Mouse (Mus musculus) liver, postnatal 0 days (tissue): ENCODE data around the gene Zfhx2. TPM values are rescaled to one million over a fixed set of nuclear protein-coding genes. Genes with fewer than 3 reads are reported as not detected.

Experiments used
- ATAC-seq: fragments of 200-750 bp; cut with Nextera tagmentation; 2 replicates; pipeline ENCODE4 v1.8.0; 2017; ENCODE audit warnings: mild to moderate bottlenecking, moderate library complexity
- DNase-seq: peaks from one replicate; pipeline ENCODE4 v3.0.0-alpha.2; 2016
- H3K27ac ChIP-seq: fragments of 300-500 bp; sonication (generic); 2 replicates; pipeline ENCODE4 v1.5.1; 2014; ENCODE audit warnings: antibody characterized with exemption, moderate library complexity, mild to moderate bottlenecking, low read depth
- H3K27me3 ChIP-seq: fragments of 300-500 bp; sonication (generic); 2 replicates; pipeline ENCODE4 v1.6.1; 2014; ENCODE audit warnings: low read length, control low read depth, mixed read lengths; ENCODE audit not compliant: insufficient read depth
- H3K36me3 ChIP-seq: fragments of 300-500 bp; sonication (generic); replicated peaks from 2 replicates; pipeline ENCODE4 v1.6.1; 2014; ENCODE audit warnings: mild to moderate bottlenecking, control low read depth, low read length, moderate library complexity, mixed read lengths; ENCODE audit not compliant: insufficient read depth
- H3K4me1 ChIP-seq: fragments of 300-500 bp; sonication (generic); 2 replicates; pipeline ENCODE4 v1.6.1; 2014; ENCODE audit warnings: antibody characterized with exemption, mild to moderate bottlenecking, control low read depth; ENCODE audit not compliant: insufficient read depth
- H3K4me2 ChIP-seq: fragments of 300-500 bp; sonication (generic); 2 replicates; pipeline ENCODE4 v1.6.1; 2014; ENCODE audit warnings: low read depth, mild to moderate bottlenecking, low read length, moderate library complexity, mixed read lengths
- H3K4me3 ChIP-seq: fragments of 300-500 bp; sonication (generic); 2 replicates; pipeline ENCODE4 v1.5.1; 2014; ENCODE audit warnings: low read depth, low read length
- H3K9ac ChIP-seq: fragments of 300-500 bp; sonication (generic); replicated peaks from 2 replicates; pipeline ENCODE4 v1.6.1; 2014; ENCODE audit warnings: mild to moderate bottlenecking, moderate library complexity
- H3K9me3 ChIP-seq: fragments of 300-500 bp; sonication (generic); 2 replicates; pipeline ENCODE4 v1.6.1; 2016; ENCODE audit warnings: mild to moderate bottlenecking, control low read depth, low read length, mixed read lengths
- CTCF ChIP-seq: sonication (generic); IDR thresholded peaks from 2 replicates; pipeline ENCODE4 v1.5.1; 2016; ENCODE audit warnings: antibody characterized with exemption, low read depth
- EP300 ChIP-seq: IDR thresholded peaks from 2 replicates; pipeline ENCODE4 v1.6.1; 2016; ENCODE audit warnings: antibody characterized with exemption, low read depth, mild to moderate bottlenecking
- WGBS: fragments of 180-500 bp; shearing (Covaris S2); extraction: QIAGEN DNeasy Blood & Tissue Kit; methylation state at CpG from one replicate; pipeline ENCODE4 v1.1.7; 2014; ENCODE audit not compliant: insufficient replicate concordance; 5-methylcytosine and 5-hydroxymethylcytosine counted together
- polyA plus RNA-seq: library from polyadenylated mRNA; unstranded; fragments of >200 nt; fragmentation: Nextera tagmentation; extraction: Ambion mirVana; gene quantifications from 2 replicates; pipeline ENCODE4 v1.2.1, GENCODE M21; 2015

Zfhx2 gene
- polyA plus RNA-seq = 0.78 and 1.0 TPM in 2 replicates

- WGBS = under 1% methylated on average over 34 of the region's 34 CpGs
- peak; percentile 90 for ATAC-seq
These were observed at the start of gene Zfhx2 for GRCm38 (mm10) chr14:55092011-55092577. Gene Zfhx2, minus strand, starts transcription at chr14:55092324.

GRCm38 (mm10) chr14:55139313-55139712, 47.2 kb upstream of the Zfhx2 start:
- TF ChIP-seq CTCF (no peak), EP300 (no peak)
- Histone ChIP-seq H3K9me3 (no peaks in the 10 kb centered on the region), H3K36me3 (no peaks in the 10 kb centered on the region), H3K4me2 (no peak overlapping the region), H3K9ac (no peak overlapping the region), H3K27ac (no peak overlapping the region), H3K4me3 (no peak overlapping the region), H3K27me3 (no peaks in the 10 kb centered on the region), H3K4me1 (no peaks in the 10 kb centered on the region)
- DNase-seq = no peak
- WGBS = 45% methylated on average over 7 of the region's 7 CpGs
- ATAC-seq = no peak

More at GRCm38 (mm10) chr14:55092011-55092577, at the start of gene Zfhx2:
- no peaks in the 10 kb centered on the region for H3K36me3 ChIP-seq
- peak within 1 kb of the TSS; percentile 70 for H3K4me3 ChIP-seq
- H3K27me3 ChIP-seq = no peaks in the 10 kb centered on the region
- peaks cover 26% of the 10 kb centered on the region for H3K4me1 ChIP-seq
- TF ChIP-seq EP300 (peak; percentile 55; the same call in 1 of the 2 replicates), CTCF (peak; percentile 26; the same call in 1 of the 2 replicates)
- DNase-seq = peak; percentile 94
- peak within 1 kb of the TSS; percentile 9; the same call in 1 of the 2 replicates for H3K27ac ChIP-seq
- peak within 1 kb of the TSS; percentile 47 for H3K9ac ChIP-seq
- H3K9me3 ChIP-seq = no peaks in the 10 kb centered on the region
- H3K4me2 ChIP-seq = peak within 1 kb of the TSS; percentile 95

GRCm38 (mm10) chr14:55135676-55136075, 43.6 kb upstream of the Zfhx2 start:
- Histone ChIP-seq H3K9me3 (no peaks in the 10 kb centered on the region), H3K4me3 (no peak overlapping the region), H3K9ac (no peak overlapping the region), H3K27me3 (no peaks in the 10 kb centered on the region), H3K36me3 (no peaks in the 10 kb centered on the region), H3K4me2 (no peak overlapping the region), H3K4me1 (no peaks in the 10 kb centered on the region), H3K27ac (no peak overlapping the region)
- ATAC-seq (no peak), DNase-seq (no peak)
- TF ChIP-seq EP300 = no peak
- TF ChIP-seq CTCF = no peak
- WGBS = 76% methylated on average over 8 of the region's 8 CpGs

- no peak for DNase-seq
- Histone ChIP-seq H3K27me3 (0 out of 2 replicates have a peak, but pooled peaks cover 7% of the 10 kb centered on the region), H3K4me1 (no peaks in the 10 kb centered on the region), H3K27ac (no peak overlapping the region), H3K9ac (no peak overlapping the region), H3K9me3 (no peaks in the 10 kb centered on the region), H3K36me3 (no peaks in the 10 kb centered on the region), H3K4me3 (no peak overlapping the region), H3K4me2 (no peak overlapping the region)
- WGBS = 79% methylated on average over 7 of the region's 7 CpGs
- ATAC-seq = no peak
- TF ChIP-seq CTCF (no peak), EP300 (no peak)
These were observed 34.4 kb upstream of the Zfhx2 start for GRCm38 (mm10) chr14:55126521-55126920.

- Histone ChIP-seq H3K9me3 (no peaks in the 10 kb centered on the region), H3K9ac (no peak overlapping the region), H3K4me3 (no peak overlapping the region), H3K36me3 (no peaks in the 10 kb centered on the region), H3K27me3 (0 out of 2 replicates have a peak, but pooled peaks cover 7% of the 10 kb centered on the region), H3K4me2 (no peak overlapping the region), H3K4me1 (no peaks in the 10 kb centered on the region), H3K27ac (no peak overlapping the region)
- TF ChIP-seq CTCF (no peak), EP300 (no peak)
- WGBS = 66% methylated on average over 5 of the region's 5 CpGs
- no peak for DNase-seq
- ATAC-seq = no peak
These were observed 33.6 kb upstream of the Zfhx2 start for GRCm38 (mm10) chr14:55125711-55126110.

- DNase-seq (no peak), ATAC-seq (no peak)
- H3K36me3 ChIP-seq = no peaks in the 10 kb centered on the region
- 0 out of 2 replicates have a peak overlapping the region, but pooled peaks have one; percentile 14 for H3K4me2 ChIP-seq
- 38% methylated on average over 8 of the region's 8 CpGs for WGBS
- H3K4me1 ChIP-seq = no peaks in the 10 kb centered on the region
- TF ChIP-seq EP300 (0 out of 2 replicates have a peak, but pooled peaks have one; percentile 21), CTCF (no peak)
- H3K9ac ChIP-seq = no peak overlapping the region
- no peaks in the 10 kb centered on the region for H3K9me3 ChIP-seq
- H3K4me3 ChIP-seq = no peak overlapping the region
- peaks cover 12% of the 10 kb centered on the region; the same call in 1 of the 2 replicates for H3K27me3 ChIP-seq
- no peak overlapping the region for H3K27ac ChIP-seq
These were observed 30.2 kb upstream of the Zfhx2 start for GRCm38 (mm10) chr14:55122359-55122758.
